In the genomic region with DNA sequence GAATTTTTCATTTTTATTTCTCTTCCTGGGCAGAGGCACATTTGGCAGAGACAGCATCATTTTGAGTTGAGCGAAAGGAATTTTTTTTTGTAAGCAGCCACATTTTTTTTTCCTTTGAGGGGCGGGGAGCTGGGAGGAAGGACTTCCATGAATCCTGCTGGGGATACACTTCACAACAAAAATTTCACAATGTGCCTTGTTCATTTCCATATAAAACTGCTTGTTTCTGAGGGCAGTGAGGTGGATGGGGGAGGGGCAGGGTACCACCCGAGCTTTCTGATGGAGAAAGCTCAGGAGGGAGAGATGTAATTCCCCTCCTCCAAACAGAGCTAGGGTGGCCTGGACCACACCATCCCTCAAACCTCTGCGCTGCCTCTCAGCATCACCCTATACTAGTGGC, we compare ENCODE assay signal across 24 mouse cellular contexts. TPM values are rescaled to one million over a fixed set of nuclear protein-coding genes. Genes with fewer than 3 reads are reported as not detected.
DNase-seq lines count a peak whose midpoint lies in the region; ATAC-seq and TF ChIP-seq lines count a peak whose summit lies in the region.
"Had no signal": no experiment of that assay in that cellular context is flagged by ENCODE, and none has a peak within 500 bp of the region (broad histone marks: within the 10 kb centered on the region; RNA-seq: fewer than 3 reads in every experiment).

No protein-coding gene starts in this region.

- H3K27ac ChIP-seq in left cerebral cortex, adult 2 months, result peak overlapping the region; percentile 66
- H3K27ac ChIP-seq in cortical plate, adult 2 months (ENCODE audit: insufficient read depth, low read length), result peak overlapping the region; percentile 75; the same call in 1 of the 2 replicates
- H3K27ac ChIP-seq: forebrain, embryonic 12.5 days; layer of hippocampus, adult 2 months; liver, embryonic 12.5 days; midbrain, embryonic 10.5 days had no signal

- no peak for TF ChIP-seq POLR2A in cortical plate, adult 2 months (IDR thresholded peaks at IDR 0.05; ENCODE audit: extremely low read depth, insufficient read depth, low read length)

- intact Hi-C loops in gastrocnemius, postnatal 36 days (cut with DNase I), result no loop called here
- intact Hi-C loops in left cerebral cortex, adult 2 months (cut with DNase I), result no loop called here

- DNase-seq in gastrocnemius, adult 18-20 months (ENCODE audit: low spot score), result peak; percentile 43
- no peak for DNase-seq in gastrocnemius, postnatal 36 days
- no peak for DNase-seq in left cerebral cortex, adult 2 months (ENCODE audit: extremely low spot score in 1 of 2, low spot score in 2 of 2)
- no peak for DNase-seq in left cerebral cortex, adult 9 months (ENCODE audit: low spot score in 2 of 2)
- DNase-seq in NIH3T3 (ENCODE audit: low read depth), result peak; percentile 52
- DNase-seq: adrenal gland, postnatal 25 days; cerebellum, adult 11-12 months; cerebellum, adult 9-11 months; kidney, adult 2 months; kidney, postnatal 36 days; left cerebral cortex, postnatal 4 days; liver, postnatal 0 days; thymus, postnatal 4 days had no signal

- no peak for ATAC-seq in activated CD4-positive, CD25-positive, alpha-beta regulatory T cell, adult 4 months
- ATAC-seq: CD4-positive, CD25-positive, alpha-beta regulatory T cell, adult 4 months; hindbrain, embryonic 16.5 days; liver, embryonic 12.5 days; liver, postnatal 0 days had no signal

- H3K4me3 ChIP-seq in left cerebral cortex, adult 2 months, result no peak overlapping the region
- no peak overlapping the region for H3K4me3 ChIP-seq in cortical plate, adult 2 months (ENCODE audit: insufficient read depth, low read length)
- H3K4me3 ChIP-seq: erythroblast, embryonic 14.5 days; forebrain, embryonic 12.5 days; layer of hippocampus, adult 2 months; liver, embryonic 12.5 days; midbrain, embryonic 10.5 days; myocyte; neural tube, embryonic 13.5 days had no signal

- peaks cover 10% of the 10 kb centered on the region for H3K4me1 ChIP-seq in cortical plate, adult 2 months (ENCODE audit: control insufficient read depth, insufficient read depth, low read length)
- H3K4me1 ChIP-seq: liver, embryonic 12.5 days had no signal

- no peak for TF ChIP-seq CTCF in left cerebral cortex, adult 2 months (IDR thresholded peaks at IDR 0.05)
- no peak for TF ChIP-seq CTCF in cortical plate, adult 2 months (IDR thresholded peaks at IDR 0.05; ENCODE audit: extremely low read depth, insufficient read depth, low read length)

RNA-seq across cellular contexts. Expression of a gene that starts 22.6 kb away (rescaled TPM):
- total RNA-seq in gastrocnemius, adult 18-20 months (2021), result 1 to 10 TPM; 3.5 to 5.7 TPM
- 1 to 10 TPM; 4.6 to 5.1 TPM for total RNA-seq in gastrocnemius, postnatal 36 days (2021)
- total RNA-seq in left cerebral cortex, adult 2 months (2021), result 1 to 10 TPM; 2.9 to 3.9 TPM
- polyA plus RNA-seq in cortical plate, adult 2 months (2012; rRNA removed), result 3.1 and 3.5 TPM in 2 replicates
- under 1 TPM; 0.62 to 0.88 TPM for polyA plus RNA-seq in activated CD4-positive, CD25-positive, alpha-beta regulatory T cell, adult 4 months (2017; shearing (Covaris generic))
- polyA plus RNA-seq: erythroblast, embryonic 14.5 days had no signal

Comparison
In these comparisons a context has a peak if more than half of its experiments do, and no peak if none do; other contexts are left out.
1. DNase-seq: peak in gastrocnemius, adult 18-20 months (single experiment) and NIH3T3 (single experiment); none in gastrocnemius, postnatal 36 days (0 of 2), left cerebral cortex, adult 2 months (0 of 2) and left cerebral cortex, adult 9 months (0 of 2).